Mouse (Mus musculus) heart, embryonic 10.5 days (tissue): Measurements from ENCODE around the gene Elavl2. TPM values are rescaled to one million over a fixed set of nuclear protein-coding genes. Genes with fewer than 3 reads are reported as not detected.
"Not testable (repeated sequence)": the region's sequence is repeated elsewhere in the genome, so short reads cannot be mapped to it uniquely, and the experiment has no call there.

Experiments
- DNase-seq: peaks from one replicate; pipeline ENCODE4 v3.0.0-alpha.2; 2017; ENCODE audit warnings: low spot score
- H3K27ac ChIP-seq: fragments of 300-500 bp; sonication (generic); 2 replicates; pipeline ENCODE4 v1.5.1; 2016; ENCODE audit warnings: mild to moderate bottlenecking
- H3K27me3 ChIP-seq: fragments of 300-500 bp; sonication (generic); 2 replicates; pipeline ENCODE4 v1.6.1; 2016; ENCODE audit warnings: mild to moderate bottlenecking; ENCODE audit not compliant: poor library complexity, insufficient read depth, severe bottlenecking
- H3K36me3 ChIP-seq: fragments of 300-500 bp; sonication (generic); 2 replicates; pipeline ENCODE4 v1.6.1; 2016; ENCODE audit warnings: mild to moderate bottlenecking, moderate library complexity
- H3K4me1 ChIP-seq: fragments of 300-500 bp; sonication (generic); 2 replicates; pipeline ENCODE4 v1.6.1; 2016; ENCODE audit warnings: mild to moderate bottlenecking
- H3K4me3 ChIP-seq: fragments of 300-500 bp; sonication (generic); 2 replicates; pipeline ENCODE4 v1.5.1; 2016; ENCODE audit warnings: mild to moderate bottlenecking, moderate library complexity
- H3K9me3 ChIP-seq: fragments of 300-500 bp; sonication (generic); 2 replicates; pipeline ENCODE4 v1.6.1; 2016; ENCODE audit warnings: mild to moderate bottlenecking, moderate library complexity
- WGBS: fragments of 180-500 bp; shearing (Covaris S2); methylation state at CpG from one replicate; pipeline ENCODE4 v1.1.7; 2016; 5-methylcytosine and 5-hydroxymethylcytosine counted together
- polyA plus RNA-seq: library from polyadenylated mRNA; unstranded; fragments of >200 nt; fragmentation: Nextera tagmentation; extraction: Ambion mirVana; gene quantifications from 2 replicates; pipeline ENCODE4 v1.2.1, GENCODE M21; 2016

Elavl2 gene
- polyA plus RNA-seq, 1 experiment from 2014 or later: 2.5 TPM

DNA sequence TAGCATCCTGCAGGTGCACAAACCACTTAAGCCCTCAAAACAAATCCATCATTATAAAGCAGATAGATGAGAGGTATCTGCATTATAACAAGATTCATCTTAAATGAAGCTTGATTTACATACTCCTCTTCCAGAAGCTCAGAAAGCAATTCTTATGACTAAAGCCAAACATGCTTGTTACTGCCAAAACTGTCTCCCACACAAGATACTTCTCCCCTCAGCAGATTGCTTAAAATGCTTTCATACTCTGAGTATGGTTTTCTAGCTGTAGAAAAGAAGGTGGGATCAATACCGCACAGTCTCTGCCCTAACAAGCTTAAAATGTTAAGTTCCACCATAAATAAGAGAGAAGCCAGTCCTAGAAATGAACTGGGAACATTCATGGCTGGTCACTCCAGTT is 109.1 kb downstream of the Elavl2 start:
- no peak for DNase-seq
- 82% methylated on average over 1 of the region's 1 CpGs for WGBS

DNA sequence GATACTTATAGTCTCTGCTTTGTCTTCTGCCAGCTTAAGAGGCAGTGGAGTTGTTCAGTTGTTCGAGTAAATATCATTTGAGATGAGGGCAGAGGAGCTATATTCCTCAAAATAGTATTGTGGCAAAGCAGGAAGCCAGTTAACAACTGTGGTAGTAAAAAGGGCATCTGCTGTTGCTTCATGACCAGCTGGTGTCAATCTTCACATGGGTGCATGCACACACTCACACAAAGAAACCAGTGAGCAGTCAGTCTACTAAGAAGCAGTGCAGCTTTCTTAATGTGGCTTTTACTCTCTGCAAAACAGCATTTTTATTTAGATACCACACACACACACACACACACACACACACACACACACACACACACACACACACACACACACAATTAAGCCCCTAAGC is 110.2 kb downstream of the Elavl2 start:
- H3K27ac ChIP-seq: no peak overlapping the region
- no peaks in the 10 kb centered on the region for H3K9me3 ChIP-seq
- H3K4me1 ChIP-seq: no peaks in the 10 kb centered on the region
- no peaks in the 10 kb centered on the region for H3K36me3 ChIP-seq
- no peak for DNase-seq
- WGBS: 74% methylated on average over 1 of the region's 1 CpGs
- H3K27me3 ChIP-seq: no peaks in the 10 kb centered on the region
- H3K4me3 ChIP-seq: no peak overlapping the region

More for the DNA sequence above, 109.1 kb downstream of the Elavl2 start:
- H3K9me3 ChIP-seq: no peaks in the 10 kb centered on the region
- H3K4me1 ChIP-seq: no peaks in the 10 kb centered on the region
- H3K4me3 ChIP-seq: no peak overlapping the region
- no peak overlapping the region for H3K27ac ChIP-seq
- no peaks in the 10 kb centered on the region for H3K27me3 ChIP-seq
- no peaks in the 10 kb centered on the region for H3K36me3 ChIP-seq

DNA sequence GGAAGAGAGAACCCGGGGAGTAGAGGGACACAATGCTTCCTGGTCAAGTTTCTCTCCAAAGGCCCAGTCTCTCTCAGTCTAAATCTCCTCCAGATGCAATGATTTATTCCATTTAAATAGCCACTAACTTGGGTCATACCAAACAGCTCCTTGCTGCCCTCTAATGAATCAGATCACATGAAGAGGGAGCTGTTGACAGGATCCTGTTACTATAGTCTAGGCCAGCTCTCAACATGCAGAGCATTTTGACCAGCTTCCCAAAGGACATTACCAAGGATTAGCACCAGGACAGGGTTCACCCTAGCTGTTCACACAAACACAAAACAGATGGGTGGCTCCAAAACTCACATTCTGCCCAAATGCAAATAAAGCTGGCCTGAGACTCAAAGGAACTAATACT is 111.4 kb downstream of the Elavl2 start:
- H3K27ac ChIP-seq: no peak overlapping the region
- no peaks in the 10 kb centered on the region for H3K4me1 ChIP-seq
- H3K27me3 ChIP-seq: no peaks in the 10 kb centered on the region
- H3K9me3 ChIP-seq: no peaks in the 10 kb centered on the region
- no peak for DNase-seq
- 65% methylated on average over 1 of the region's 1 CpGs for whole genome bisulfite sequencing
- no peak overlapping the region for H3K4me3 ChIP-seq
- H3K36me3 ChIP-seq: no peaks in the 10 kb centered on the region

DNA sequence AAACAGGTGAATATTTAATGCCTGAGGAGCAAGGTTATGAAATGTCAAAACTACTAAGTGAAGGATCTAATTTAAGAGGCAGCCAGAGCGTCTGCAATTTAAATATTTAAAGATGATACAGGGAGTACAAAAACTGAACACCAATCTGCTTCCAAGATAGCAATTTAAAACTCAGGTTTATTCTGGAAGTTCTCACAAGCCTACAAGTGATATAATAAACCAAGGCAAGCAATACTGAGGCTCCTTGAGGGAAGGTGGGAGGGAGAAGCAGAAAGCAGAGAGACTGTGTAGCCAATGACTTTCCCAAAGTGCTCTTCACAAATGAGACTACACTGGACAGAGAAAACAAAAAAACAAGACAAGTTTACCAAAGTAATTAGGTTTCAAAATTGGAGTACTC is 132.2 kb downstream of the Elavl2 start:
- Histone ChIP-seq H3K27ac (no peak overlapping the region), H3K4me1 (no peaks in the 10 kb centered on the region), H3K36me3 (no peaks in the 10 kb centered on the region), H3K9me3 (no peaks in the 10 kb centered on the region), H3K27me3 (no peaks in the 10 kb centered on the region), H3K4me3 (no peak overlapping the region)
- DNase-seq: no peak
- 84% methylated on average over 1 of the region's 1 CpGs for WGBS

DNA sequence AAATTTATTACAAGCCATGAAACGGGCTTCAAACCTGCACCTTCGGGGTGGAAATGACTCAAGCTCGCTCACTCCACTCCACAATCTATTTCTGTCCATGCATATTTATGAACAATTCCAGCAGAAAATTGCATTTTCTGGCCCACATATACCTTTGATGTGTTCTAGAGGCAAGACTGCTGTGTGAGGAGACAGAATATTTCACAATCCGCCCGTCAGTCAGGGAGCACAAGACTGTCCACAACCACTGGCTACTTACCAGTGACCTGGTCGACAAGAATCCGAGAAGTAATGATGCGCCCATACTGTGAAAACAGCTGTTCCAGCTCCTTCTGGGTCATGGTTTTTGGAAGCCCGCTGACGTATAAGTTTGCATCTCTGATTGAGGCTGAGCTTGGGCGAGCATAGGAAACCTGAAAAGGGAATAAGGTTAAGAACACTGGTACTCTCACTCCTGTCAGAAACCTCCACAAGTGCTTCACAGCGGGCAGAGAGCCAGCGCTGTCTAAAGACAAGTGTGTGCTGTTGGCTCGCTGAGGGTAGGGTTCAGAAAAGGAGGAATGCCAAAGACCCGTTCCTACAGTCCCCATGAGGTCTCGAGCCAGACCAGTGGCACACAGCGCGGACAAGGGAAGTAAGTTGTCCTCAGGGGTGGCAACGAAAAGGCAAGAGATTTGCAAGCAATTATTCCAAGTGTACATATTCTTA is 136.7 kb downstream of the Elavl2 start:
- no peak for DNase-seq
- no peaks in the 10 kb centered on the region for H3K4me1 ChIP-seq
- H3K36me3 ChIP-seq: no peaks in the 10 kb centered on the region
- WGBS: 90% methylated on average over 19 of the region's 19 CpGs
- no peaks in the 10 kb centered on the region for H3K9me3 ChIP-seq
- H3K4me3 ChIP-seq: no peak overlapping the region
- H3K27ac ChIP-seq: no peak overlapping the region
- no peaks in the 10 kb centered on the region for H3K27me3 ChIP-seq

DNA sequence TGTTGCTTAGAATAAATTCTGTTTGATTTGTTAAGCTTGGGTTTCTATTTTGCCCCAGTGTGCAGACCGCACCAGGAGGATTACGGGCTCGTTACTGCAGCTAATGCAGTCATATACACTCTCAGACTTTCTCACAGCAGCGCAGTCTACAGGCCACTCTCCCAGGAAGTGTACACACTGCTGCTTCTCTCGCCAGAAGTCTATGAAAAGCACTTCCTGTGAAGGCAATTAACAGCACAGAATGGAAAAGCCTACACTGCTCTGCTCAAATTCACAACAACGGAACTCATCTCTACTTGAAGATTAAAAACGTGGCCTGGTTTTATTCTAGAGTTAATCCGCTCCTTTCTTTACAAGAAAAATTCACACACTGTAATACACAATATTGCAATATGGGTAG is 137.7 kb downstream of the Elavl2 start:
- no peak for DNase-seq
- no peaks in the 10 kb centered on the region for H3K9me3 ChIP-seq
- H3K27me3 ChIP-seq: no peaks in the 10 kb centered on the region
- no peaks in the 10 kb centered on the region for H3K36me3 ChIP-seq
- H3K27ac ChIP-seq: no peak overlapping the region
- H3K4me1 ChIP-seq: no peaks in the 10 kb centered on the region
- H3K4me3 ChIP-seq: no peak overlapping the region
- WGBS: 82% methylated on average over 8 of the region's 8 CpGs

DNA sequence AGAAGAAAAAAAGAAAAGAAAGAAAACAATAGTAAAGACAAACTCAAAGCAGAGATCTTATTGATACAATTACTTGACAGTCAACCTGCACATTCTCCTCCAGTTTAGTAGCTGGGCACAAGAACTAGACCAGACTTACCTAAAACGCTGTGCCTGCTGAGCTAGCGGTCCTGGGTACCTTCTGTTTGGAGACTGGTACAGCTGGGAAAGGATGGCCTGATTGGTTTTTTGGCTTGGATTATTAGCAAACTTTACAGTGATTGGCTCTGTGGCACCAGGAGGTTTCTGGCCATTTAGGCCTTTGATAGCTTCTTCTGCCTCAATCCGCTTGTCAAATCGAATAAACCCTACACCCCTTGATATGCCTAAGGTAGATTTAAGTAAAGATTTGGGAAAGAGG is 140.0 kb downstream of the Elavl2 start:
- no peaks in the 10 kb centered on the region for H3K36me3 ChIP-seq
- H3K9me3 ChIP-seq: no peaks in the 10 kb centered on the region
- H3K27me3 ChIP-seq: no peaks in the 10 kb centered on the region
- H3K4me1 ChIP-seq: 0 out of 2 replicates have a peak, but pooled peaks cover 7% of the 10 kb centered on the region
- no peak for DNase-seq
- H3K27ac ChIP-seq: no peak overlapping the region
- no peak overlapping the region for H3K4me3 ChIP-seq
- 89% methylated on average over 4 of the region's 4 CpGs for WGBS

DNA sequence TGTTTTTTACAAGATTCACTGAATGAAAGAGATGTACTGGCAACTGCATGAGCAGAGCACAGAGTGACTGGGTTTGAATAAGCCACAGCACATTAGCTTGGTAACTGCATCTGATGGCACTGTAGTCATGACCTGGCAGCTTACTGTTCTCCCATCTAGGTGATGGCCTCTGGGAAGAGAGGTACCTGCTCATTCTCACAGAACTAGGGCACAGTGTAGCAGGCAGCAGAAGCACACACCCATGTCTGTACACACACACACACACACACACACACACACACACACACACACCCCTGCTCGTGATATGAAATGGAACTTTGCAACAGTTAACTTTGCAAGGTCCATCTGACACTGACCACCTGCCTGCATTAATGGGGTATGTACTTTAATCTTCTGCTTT is 151.9 kb downstream of the Elavl2 start:
- Histone ChIP-seq H3K4me1 (no peaks in the 10 kb centered on the region; the same call in 1 of the 2 replicates), H3K4me3 (no peak overlapping the region), H3K27me3 (no peaks in the 10 kb centered on the region), H3K27ac (no peak overlapping the region), H3K9me3 (no peaks in the 10 kb centered on the region), H3K36me3 (no peaks in the 10 kb centered on the region)
- no peak for DNase-seq
- WGBS: 62% methylated on average over 1 of the region's 1 CpGs

DNA sequence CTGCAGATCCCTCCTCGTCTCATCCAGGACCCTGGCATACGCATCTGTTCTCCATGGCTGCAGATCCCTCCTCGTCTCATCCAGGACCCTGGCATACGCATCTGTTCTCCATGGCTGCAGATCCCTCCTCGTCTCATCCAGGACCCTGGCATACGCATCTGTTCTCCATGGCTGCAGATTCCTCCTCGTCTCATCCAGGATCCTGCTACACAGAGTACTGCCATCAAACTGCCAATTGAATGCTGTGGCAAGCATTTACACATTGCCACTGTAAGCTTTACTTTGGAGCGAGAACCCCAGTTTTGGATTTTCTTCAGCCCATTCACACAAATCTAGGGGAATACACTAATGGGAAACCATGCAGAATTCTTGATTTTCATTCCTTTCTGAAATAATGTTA is 155.4 kb downstream of the Elavl2 start:
- DNase-seq, H3K9me3 ChIP-seq, H3K27ac ChIP-seq, H3K27me3 ChIP-seq, H3K4me3 ChIP-seq, H3K36me3 ChIP-seq, H3K4me1 ChIP-seq: not testable (repeated sequence)
- WGBS: 90% methylated on average over 6 of the region's 8 CpGs

DNA sequence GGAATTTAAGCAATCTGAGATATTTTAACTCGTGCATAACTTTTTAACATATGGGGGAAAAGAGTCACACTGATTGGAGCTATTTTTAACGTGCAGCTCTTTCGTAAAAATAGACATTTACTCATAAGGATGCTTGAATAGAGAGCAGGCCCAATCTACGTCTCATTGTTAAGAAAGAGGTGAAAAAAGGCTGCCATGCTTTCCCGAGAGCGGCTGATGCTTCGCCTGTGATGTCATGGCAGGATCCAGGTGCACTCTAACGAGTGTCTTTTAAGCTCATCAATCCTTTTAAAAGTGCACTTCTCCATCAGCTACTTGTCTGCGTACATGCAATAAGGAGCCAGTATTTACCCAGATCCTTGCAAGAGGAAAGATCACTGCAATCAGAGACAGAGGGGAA is 156.0 kb downstream of the Elavl2 start:
- Histone ChIP-seq H3K36me3 (no peaks in the 10 kb centered on the region), H3K9me3 (no peaks in the 10 kb centered on the region), H3K4me1 (no peaks in the 10 kb centered on the region; the same call in 1 of the 2 replicates), H3K4me3 (no peak overlapping the region), H3K27ac (no peak overlapping the region), H3K27me3 (no peaks in the 10 kb centered on the region)
- DNase-seq: no peak
- WGBS: 67% methylated on average over 9 of the region's 9 CpGs

DNA sequence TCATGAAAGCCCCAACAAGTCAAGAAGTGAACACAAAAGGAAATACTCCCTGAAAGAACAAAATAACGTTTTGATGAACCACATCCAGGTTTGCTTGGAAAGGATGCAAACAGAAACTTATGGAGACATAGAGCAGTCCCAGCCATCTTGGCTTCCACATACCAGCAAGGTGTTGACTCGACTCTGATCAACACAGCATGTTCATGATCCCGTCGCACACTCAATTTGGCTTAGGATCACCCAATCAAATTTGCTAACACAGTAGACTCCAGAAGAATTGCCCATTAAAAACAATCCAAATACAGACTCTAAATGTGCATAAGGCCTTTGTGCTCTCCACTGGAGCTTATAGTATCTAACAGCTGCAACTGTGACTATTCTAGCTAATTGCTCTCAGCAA is 156.7 kb downstream of the Elavl2 start:
- H3K27me3 ChIP-seq: no peaks in the 10 kb centered on the region
- H3K36me3 ChIP-seq: no peaks in the 10 kb centered on the region
- H3K4me1 ChIP-seq: no peaks in the 10 kb centered on the region; the same call in 1 of the 2 replicates
- DNase-seq: no peak
- no peak overlapping the region for H3K27ac ChIP-seq
- no peak overlapping the region for H3K4me3 ChIP-seq
- H3K9me3 ChIP-seq: no peaks in the 10 kb centered on the region
- WGBS: 89% methylated on average over 4 of the region's 4 CpGs

DNA sequence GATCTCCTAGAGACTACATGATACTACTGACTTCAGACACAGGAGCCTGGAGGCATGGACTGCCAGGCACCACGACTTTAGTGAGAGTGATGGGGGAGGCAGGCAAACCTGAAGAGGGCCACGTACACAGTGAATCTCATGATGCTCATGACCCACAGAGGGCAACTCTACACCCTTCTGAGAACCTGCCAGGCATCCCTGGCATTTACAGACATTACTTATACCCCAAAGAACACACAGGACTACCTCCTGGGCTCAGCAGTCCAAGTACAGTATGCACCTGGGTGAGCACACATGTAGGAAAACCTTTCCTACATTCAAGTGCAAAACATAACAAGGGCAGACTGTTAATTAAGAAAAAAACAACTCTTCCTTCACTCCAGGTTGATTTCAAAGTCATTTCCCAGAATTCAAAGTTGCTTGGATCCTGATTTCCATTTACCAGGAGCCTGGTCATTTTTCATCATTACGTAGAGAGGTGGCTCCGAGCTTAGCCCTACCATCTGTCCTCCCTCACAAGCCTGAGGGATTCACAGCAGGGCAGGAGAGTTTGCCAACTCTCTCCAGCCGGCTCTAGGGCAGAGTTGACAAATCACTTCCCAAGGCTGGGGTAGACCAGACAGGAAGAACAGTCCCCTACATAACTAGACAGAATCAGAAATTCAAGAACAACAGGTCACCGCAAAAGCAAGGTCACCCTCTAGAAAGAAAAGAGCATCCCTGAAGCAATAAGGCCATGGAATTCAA is 161.7 kb downstream of the Elavl2 start:
- Histone ChIP-seq H3K4me1 (no peaks in the 10 kb centered on the region), H3K27me3 (peaks cover 4% of the 10 kb centered on the region; the same call in 1 of the 2 replicates), H3K9me3 (no peaks in the 10 kb centered on the region), H3K27ac (no peak overlapping the region), H3K36me3 (no peaks in the 10 kb centered on the region), H3K4me3 (no peak overlapping the region)
- DNase-seq: no peak
- WGBS: 77% methylated on average over 6 of the region's 6 CpGs

DNA sequence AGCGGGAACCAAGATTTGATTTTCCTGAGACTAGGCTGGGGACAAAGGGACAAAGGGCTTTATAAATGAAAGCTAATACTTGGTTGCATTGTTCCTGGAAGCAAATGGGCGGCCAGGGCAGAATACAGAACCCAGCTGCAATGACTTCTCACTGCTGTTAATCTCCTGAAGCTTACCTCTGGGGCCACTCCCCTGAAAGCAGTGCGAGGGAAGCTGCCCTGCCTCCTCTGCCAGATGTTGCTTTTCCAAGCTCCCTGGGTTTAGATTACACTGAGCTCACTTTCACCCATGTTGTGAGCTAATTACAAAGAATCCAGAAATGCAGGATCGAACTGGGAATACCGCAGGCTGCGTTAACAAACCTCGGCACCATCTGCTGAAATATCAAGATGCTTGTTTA is 163.6 kb downstream of the Elavl2 start:
- H3K4me3 ChIP-seq: no peak overlapping the region
- H3K27me3 ChIP-seq: peaks cover 4% of the 10 kb centered on the region; the same call in 1 of the 2 replicates
- 40% methylated on average over 7 of the region's 7 CpGs for WGBS
- DNase-seq: no peak
- H3K36me3 ChIP-seq: no peaks in the 10 kb centered on the region
- no peaks in the 10 kb centered on the region for H3K4me1 ChIP-seq
- no peaks in the 10 kb centered on the region for H3K9me3 ChIP-seq
- no peak overlapping the region for H3K27ac ChIP-seq
